Mouse (Mus musculus) brain, embryonic 14.5 days (tissue): ENCODE data around the gene Klhdc10.

Source experiments
- CTCF ChIP-seq: fragments of 200-500 bp; IDR thresholded peaks from 2 replicates; pipeline ENCODE4 v1.5.1; 2012; ENCODE audit warnings: inconsistent platforms, mild to moderate bottlenecking, moderate library complexity, borderline replicate concordance; ENCODE audit not compliant: insufficient read depth, insufficient read length; ENCODE audit errors: extremely low read depth
- POLR2A ChIP-seq: fragments of 200-500 bp; IDR thresholded peaks from 2 replicates; pipeline ENCODE4 v1.6.1; 2012; ENCODE audit warnings: mild to moderate bottlenecking, inconsistent platforms, borderline replicate concordance; ENCODE audit not compliant: poor library complexity, insufficient read depth, insufficient read length, severe bottlenecking; ENCODE audit errors: extremely low read depth

DNA sequence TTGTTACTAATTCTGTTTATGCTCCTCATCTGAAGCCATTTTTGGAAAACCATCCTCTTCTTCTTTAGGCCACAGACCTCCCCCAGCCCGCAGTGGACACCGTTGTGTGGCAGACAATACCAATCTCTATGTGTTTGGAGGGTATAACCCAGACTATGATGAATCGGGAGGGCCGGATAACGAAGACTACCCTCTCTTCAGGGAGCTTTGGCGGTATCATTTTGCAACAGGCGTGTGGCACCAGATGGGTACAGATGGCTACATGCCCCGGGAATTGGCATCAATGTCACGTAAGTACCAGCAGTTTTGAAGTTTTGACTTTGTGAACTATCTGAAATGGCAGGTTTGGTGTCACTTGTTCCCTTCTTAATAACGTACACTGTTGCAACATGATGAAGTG is 37.9 kb downstream of the Klhdc10 start:
- no peak for TF ChIP-seq POLR2A
- no peak for TF ChIP-seq CTCF
